Mouse (Mus musculus) bone marrow macrophage, adult 2 months (primary cell): ENCODE measurements at regions not wholly inside any gene's neighbourhood (a gene's known extent, or its start where the extent isn't known, plus 50 kb on each side); places are given as distances from the start of the nearest gene placed in this dataset.

Experiments
- H3K27ac ChIP-seq: 2 replicates; pipeline ENCODE4 v1.5.1; 2012; ENCODE audit warnings: low read depth, low read length; ENCODE audit not compliant: insufficient read depth
- H3K4me1 ChIP-seq: 2 replicates; pipeline ENCODE4 v1.6.1; 2012; ENCODE audit warnings: low read length; ENCODE audit not compliant: control insufficient read depth, insufficient read depth
- H3K4me3 ChIP-seq: 2 replicates; pipeline ENCODE4 v1.5.1; 2012; ENCODE audit warnings: mild to moderate bottlenecking, low read length, moderate library complexity; ENCODE audit not compliant: insufficient read depth
- CTCF ChIP-seq: IDR thresholded peaks from 2 replicates; pipeline ENCODE4 v1.5.1; 2012; ENCODE audit warnings: low read depth, mild to moderate bottlenecking, low read length, moderate library complexity
- POLR2A ChIP-seq: IDR thresholded peaks from 2 replicates; pipeline ENCODE4 v1.6.1; 2012; ENCODE audit warnings: mild to moderate bottlenecking, low read depth, low read length, borderline replicate concordance

DNA sequence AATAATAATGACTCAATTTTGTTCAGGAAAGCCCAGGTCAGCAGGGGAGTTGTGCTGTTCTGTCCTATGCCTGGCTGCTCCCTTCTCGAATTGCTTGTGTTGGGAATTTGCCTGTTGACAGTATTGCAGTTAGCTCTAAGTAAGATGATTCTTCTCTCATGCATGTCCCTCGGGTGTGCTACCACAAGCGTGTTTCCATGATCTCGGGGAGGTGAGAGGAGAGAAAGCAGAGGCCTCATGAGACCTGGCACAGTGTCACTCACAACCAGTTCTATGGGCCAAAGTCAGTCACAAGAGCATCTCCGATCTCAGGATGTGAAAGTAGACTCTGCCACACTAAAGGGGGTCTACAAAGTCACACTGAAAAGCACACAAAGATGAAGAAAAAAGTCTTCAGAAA lies 346.6 kb upstream of the Mmadhc start:
- no peak for TF ChIP-seq POLR2A
- no peak for TF ChIP-seq CTCF
- Histone ChIP-seq H3K4me1 (peaks cover 10% of the 10 kb centered on the region), H3K27ac (no peak overlapping the region), H3K4me3 (no peak overlapping the region)

DNA sequence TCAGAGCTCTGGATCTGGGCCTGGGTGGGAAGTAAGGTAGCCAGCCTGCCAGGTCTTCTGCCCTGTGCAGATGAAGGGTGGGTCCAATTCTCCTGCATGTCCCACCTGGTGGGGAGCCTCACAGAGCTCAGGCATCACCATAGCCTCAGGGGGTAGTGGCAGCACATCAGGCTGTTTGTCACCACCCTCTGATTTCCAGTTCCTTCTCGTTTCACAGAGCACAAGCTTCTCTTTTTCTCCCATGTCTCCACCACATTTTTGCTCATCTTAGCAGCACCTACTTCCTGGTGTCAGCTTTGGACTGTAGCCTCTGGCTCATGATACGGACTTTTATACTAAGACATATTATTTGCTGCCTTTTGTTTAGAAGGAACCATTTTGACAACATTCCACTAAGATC lies 345.6 kb upstream of the Mmadhc start:
- H3K27ac ChIP-seq, result peak overlapping the region; percentile 32
- H3K4me1 ChIP-seq, result peaks cover 10% of the 10 kb centered on the region
- H3K4me3 ChIP-seq, result no peak overlapping the region
- TF ChIP-seq CTCF (no peak), POLR2A (no peak)

DNA sequence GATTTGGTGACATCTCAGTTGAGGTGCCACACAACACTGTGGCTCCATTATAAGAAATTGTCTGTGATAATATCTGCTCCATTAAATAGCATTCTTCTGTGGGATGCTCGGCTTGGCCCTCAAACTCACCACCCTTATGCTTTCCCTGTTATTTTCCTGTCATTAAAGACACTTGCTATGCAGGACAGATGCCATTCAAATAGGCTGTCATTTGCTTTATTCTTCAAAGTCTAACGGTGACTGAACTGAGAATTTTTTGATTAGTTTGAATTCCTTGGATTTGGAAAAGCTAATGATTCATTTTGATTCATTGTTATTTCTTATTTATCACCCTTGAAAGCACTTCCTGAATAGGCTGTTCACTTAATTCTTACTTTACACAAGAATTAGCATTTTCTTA lies 339.3 kb upstream of the Mmadhc start:
- peaks cover 11% of the 10 kb centered on the region for H3K4me1 ChIP-seq
- TF ChIP-seq POLR2A, result no peak
- no peak for TF ChIP-seq CTCF
- H3K4me3 ChIP-seq, result no peak overlapping the region
- no peak overlapping the region for H3K27ac ChIP-seq

DNA sequence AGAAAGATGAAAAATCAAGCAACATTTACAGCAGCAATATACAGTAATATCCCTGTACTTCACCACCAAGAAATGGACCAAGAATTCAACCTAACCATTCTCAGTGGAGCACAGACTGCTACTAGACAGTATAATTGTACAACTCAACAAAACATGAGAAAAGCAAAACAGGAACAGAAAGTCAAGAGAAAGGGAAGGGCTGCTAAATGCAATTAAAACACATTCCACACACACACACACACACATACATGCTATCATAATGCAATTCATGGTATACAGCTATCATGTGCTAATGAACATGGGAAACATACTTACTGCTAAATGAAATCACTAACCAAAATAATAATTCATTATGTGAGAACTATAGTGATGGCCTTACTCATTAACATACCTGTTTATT lies 335.2 kb upstream of the Mmadhc start:
- peak overlapping the region; percentile 11 for H3K27ac ChIP-seq
- H3K4me3 ChIP-seq, result no peak overlapping the region
- H3K4me1 ChIP-seq, result peaks cover 8% of the 10 kb centered on the region
- TF ChIP-seq CTCF, result no peak

DNA sequence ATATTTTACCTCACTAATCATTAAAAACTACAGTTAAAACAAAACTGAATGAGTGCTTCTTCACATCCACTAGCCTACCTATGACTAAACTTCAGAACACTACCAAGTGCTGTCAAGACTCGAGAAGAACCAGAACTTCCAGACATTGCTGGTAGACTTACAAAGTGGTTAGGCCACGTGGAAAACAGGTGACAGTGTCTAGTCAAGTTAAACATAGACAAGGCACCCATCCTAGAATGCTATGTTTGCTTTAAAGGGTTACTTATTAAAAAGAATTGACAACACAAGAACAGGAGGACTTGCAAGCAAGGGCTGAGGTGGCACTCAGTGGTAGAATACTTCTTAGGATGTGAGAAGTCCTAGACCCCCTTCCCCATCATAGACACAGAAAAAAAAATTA lies 330.9 kb upstream of the Mmadhc start:
- Histone ChIP-seq H3K4me1 (peaks cover 10% of the 10 kb centered on the region), H3K4me3 (no peak overlapping the region), H3K27ac (no peak overlapping the region)
- TF ChIP-seq POLR2A, result no peak
- no peak for TF ChIP-seq CTCF

DNA sequence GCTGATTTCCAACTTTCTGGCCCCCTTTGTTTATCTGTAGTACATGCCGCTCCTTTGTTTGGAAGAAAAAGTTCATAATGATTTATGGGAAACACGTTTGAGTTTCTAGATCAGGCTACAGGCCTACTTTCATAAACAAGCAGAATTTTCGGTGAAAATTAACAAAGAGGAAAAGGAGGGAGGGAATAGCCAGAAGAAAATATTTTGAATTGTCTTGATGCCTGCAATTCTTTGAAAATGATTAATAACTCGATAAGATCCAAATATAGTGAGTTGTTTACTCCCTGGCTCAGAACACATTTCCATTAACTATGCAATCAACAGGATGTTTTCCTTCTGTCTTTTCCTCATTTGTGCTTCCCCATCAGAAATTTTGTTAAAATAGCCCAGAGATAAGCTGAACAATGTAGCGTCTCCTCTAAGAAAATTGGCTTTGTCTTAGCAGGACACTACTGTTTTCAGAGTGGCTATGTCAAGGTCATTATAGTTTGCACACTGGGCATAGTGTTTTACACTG lies 328.7 kb upstream of the Mmadhc start:
- TF ChIP-seq POLR2A (no peak), CTCF (no peak)
- peaks cover 4% of the 10 kb centered on the region; the same call in 1 of the 2 replicates for H3K4me1 ChIP-seq
- H3K27ac ChIP-seq, result no peak overlapping the region
- H3K4me3 ChIP-seq, result no peak overlapping the region

DNA sequence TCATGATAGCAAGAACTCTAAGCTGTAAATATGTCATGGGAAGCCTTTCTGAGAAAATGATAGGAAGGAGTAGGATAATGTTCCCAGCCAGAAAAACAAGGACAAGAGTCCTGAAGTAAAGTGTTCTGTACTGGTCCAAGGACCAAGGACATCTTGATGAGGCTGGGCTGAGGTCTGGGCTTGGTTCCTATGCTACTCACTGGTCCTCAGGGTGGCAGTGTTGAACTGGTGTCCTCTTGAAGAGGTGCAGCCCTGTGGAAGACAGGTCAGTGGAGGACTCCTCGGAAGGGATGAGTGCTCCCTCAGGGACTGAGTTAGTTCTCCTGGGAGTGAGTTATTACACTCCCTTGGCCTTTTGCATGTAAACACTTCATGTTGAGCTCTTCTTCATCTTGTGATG lies 312.5 kb upstream of the Mmadhc start:
- TF ChIP-seq POLR2A (no peak), CTCF (peak; percentile 52)
- Histone ChIP-seq H3K4me3 (no peak overlapping the region), H3K4me1 (no peaks in the 10 kb centered on the region), H3K27ac (no peak overlapping the region)

DNA sequence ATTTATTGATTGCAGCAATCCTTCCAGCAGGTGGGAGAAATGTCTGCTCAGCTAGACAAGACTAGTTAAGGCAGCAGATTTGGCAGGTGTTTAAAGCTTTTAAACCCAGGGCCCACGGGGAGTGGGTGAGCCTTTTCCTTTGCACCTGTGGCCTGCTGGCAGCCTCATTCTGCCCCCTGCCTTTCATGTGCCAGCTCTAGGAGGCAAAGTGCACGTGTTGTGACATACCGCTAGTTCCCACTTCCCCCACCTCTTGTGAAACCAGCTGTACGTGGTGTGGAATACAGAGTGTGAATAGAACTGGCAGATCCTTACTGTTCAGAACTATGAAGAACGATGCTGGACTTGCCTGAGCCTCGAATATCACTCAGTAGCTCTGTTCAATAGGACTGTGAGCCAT lies 292.6 kb upstream of the Mmadhc start:
- no peak overlapping the region for H3K4me3 ChIP-seq
- no peak overlapping the region for H3K27ac ChIP-seq
- no peak for TF ChIP-seq CTCF
- no peak for TF ChIP-seq POLR2A
- H3K4me1 ChIP-seq, result 0 out of 2 replicates have a peak, but pooled peaks cover 5% of the 10 kb centered on the region

DNA sequence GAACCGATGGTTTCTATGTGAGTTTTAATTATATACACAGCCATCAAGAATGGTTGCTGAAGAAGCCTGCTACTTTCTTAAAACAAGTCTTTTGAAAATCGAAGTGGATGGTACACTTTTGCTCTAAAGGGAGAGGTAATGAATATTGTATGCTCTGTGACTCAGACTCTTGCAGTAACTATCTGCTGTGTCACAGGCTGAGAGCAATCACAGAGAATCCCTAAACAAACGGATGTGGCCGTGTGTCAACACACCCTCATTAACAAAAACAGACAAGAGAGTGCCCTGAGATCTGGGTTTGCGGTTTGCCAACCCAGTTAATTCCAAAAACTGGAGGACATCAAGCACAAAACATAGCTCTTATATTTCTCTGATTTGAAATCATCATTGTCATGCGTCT lies 292.1 kb upstream of the Mmadhc start:
- Histone ChIP-seq H3K4me1 (0 out of 2 replicates have a peak, but pooled peaks cover 5% of the 10 kb centered on the region), H3K27ac (no peak overlapping the region), H3K4me3 (no peak overlapping the region)
- TF ChIP-seq POLR2A, result no peak
- TF ChIP-seq CTCF, result no peak

DNA sequence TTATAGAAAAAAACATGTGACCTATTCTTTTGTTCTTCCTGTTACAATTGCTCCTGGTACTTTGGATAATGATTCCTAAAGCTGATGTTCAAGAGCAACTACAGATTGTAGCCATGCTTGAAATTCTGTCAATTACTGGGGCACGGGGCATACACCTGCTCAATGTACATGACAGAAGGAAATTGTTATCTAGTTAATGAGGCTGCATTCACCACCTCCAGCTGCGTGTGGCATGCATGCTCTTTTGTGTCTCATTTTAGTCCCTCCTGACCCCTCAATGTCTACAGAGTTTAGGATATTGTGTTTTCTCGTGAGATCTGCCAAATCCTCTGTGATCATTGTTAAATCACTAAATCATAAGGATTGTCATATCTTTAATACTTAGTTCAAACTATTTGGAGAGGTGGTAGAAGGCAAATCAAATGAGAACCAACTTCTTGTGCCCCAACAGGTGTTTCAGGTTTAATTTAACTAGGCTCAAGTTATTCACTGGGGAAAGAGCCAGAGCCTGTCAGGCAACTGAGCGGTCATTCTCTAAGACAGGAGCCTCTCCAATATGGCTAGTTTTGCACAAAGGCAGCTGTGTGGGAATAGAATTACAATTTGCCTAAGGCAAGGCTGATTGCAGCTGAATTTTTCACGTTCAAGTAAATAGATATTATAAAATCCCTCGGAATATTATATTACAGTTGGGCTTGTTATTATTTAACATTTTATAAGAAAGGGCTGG lies 289.9 kb upstream of the Mmadhc start:
- no peak overlapping the region for H3K4me3 ChIP-seq
- no peak overlapping the region for H3K27ac ChIP-seq
- TF ChIP-seq CTCF, result no peak
- no peak for TF ChIP-seq POLR2A
- H3K4me1 ChIP-seq, result 0 out of 2 replicates have a peak, but pooled peaks cover 5% of the 10 kb centered on the region

DNA sequence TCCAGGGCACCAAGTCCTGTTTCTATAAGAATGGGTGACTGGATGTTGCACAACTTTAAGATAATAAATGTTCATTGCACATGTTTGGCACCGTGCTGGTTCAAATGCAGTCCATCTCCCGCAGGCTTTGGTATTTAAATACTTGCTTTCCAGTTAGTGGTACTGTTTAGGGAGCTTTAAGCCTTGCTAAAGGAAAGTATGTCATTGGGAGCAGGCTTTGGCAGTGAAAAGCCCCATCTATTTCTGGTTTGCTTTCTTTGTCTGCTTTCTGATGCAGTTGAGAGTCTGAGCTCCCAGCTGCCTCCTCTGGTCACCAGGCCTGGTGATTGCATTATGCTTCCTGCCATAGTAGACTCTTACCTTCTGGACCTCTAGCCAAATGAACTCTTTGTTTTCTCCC lies 283.0 kb upstream of the Mmadhc start:
- Histone ChIP-seq H3K4me1 (no peaks in the 10 kb centered on the region), H3K27ac (no peak overlapping the region), H3K4me3 (no peak overlapping the region)
- TF ChIP-seq CTCF, result no peak
- no peak for TF ChIP-seq POLR2A
